Mouse (Mus musculus) CH12.LX (cell line): ENCODE data around the gene BC051665. TPM values are rescaled to one million over a fixed set of nuclear protein-coding genes. Genes with fewer than 3 reads are reported as not detected.

ENCODE experiments used
- DNase-seq: peaks from one replicate; pipeline ENCODE4 v3.0.0-alpha.2; 2013; ENCODE audit errors: extremely low read depth
- H3K27ac ChIP-seq: 2 replicates; pipeline ENCODE4 v1.5.1; 2012; ENCODE audit warnings: low read depth, mild to moderate bottlenecking, control low read depth, moderate library complexity; ENCODE audit not compliant: insufficient read depth
- H3K27me3 ChIP-seq: replicated peaks from 2 replicates; pipeline ENCODE3; 2012; ENCODE audit warnings: inconsistent platforms
- H3K36me3 ChIP-seq, 2 experiments: replicated peaks in 1 of 2; 2 replicates each; pipeline versions ENCODE3 to v1.6.1; 2012; ENCODE audit warnings: inconsistent platforms in 1 of 2, low read length in 1 of 2, mild to moderate bottlenecking in 1 of 2, mixed read lengths in 1 of 2, moderate library complexity in 1 of 2; ENCODE audit not compliant: control insufficient read depth in 1 of 2, insufficient read depth in 1 of 2
- H3K4me1 ChIP-seq, 2 experiments: 2 replicates each; pipeline ENCODE4 v1.6.1; 2012; ENCODE audit warnings: inconsistent platforms in 1 of 2, moderate library complexity in 1 of 2; ENCODE audit not compliant: insufficient read depth in 2 of 2, control insufficient read depth in 1 of 2
- H3K4me2 ChIP-seq: 2 replicates; pipeline ENCODE4 v1.6.1; 2012; ENCODE audit warnings: low read depth, mild to moderate bottlenecking, control low read depth; ENCODE audit not compliant: poor library complexity, insufficient read depth, severe bottlenecking
- H3K4me3 ChIP-seq, 3 experiments: fragments of 150-350 bp in 1 of 3; sonication (generic) in 1 of 3; replicated peaks in 1 of 3; 2 replicates each; pipeline versions ENCODE3 to v1.5.1; 2011 to 2012; ENCODE audit warnings: low read depth in 2 of 3, low read length in 2 of 3, mild to moderate bottlenecking in 2 of 3, moderate library complexity in 2 of 3, control low read depth in 1 of 3, improper control_type of control experiment in 1 of 3, inconsistent platforms in 1 of 3, mixed read lengths in 1 of 3; ENCODE audit not compliant: poor library complexity in 1 of 3
- H3K79me2 ChIP-seq: replicated peaks from 2 replicates; pipeline ENCODE4 v1.6.1; 2012; ENCODE audit warnings: mild to moderate bottlenecking, moderate library complexity; ENCODE audit not compliant: control insufficient read depth, poor library complexity, insufficient read depth, severe bottlenecking; ENCODE audit errors: extremely low read depth
- H3K9ac ChIP-seq: 2 replicates; pipeline ENCODE4 v1.6.1; 2012; ENCODE audit warnings: low read depth, mild to moderate bottlenecking, control low read depth, moderate library complexity; ENCODE audit not compliant: insufficient read depth
- H3K9me3 ChIP-seq: replicated peaks from 2 replicates; pipeline ENCODE3; 2012; ENCODE audit warnings: low read length, inconsistent platforms, mixed read lengths
- CHD2 ChIP-seq: IDR thresholded peaks from 2 replicates; pipeline ENCODE4 v1.6.1; 2011; ENCODE audit warnings: low read length, improper control_type of control experiment
- EP300 ChIP-seq: IDR thresholded peaks from 2 replicates; pipeline ENCODE4 v1.6.1; 2011; ENCODE audit warnings: low read length, improper control_type of control experiment
- GABPA ChIP-seq: IDR thresholded peaks from 2 replicates; pipeline ENCODE4 v1.6.1; 2012; ENCODE audit warnings: low read depth, low read length, improper control_type of control experiment, inconsistent platforms; ENCODE audit not compliant: insufficient replicate concordance
- JUND ChIP-seq: conservative IDR thresholded peaks from 2 replicates; pipeline ENCODE4 v1.6.1; 2011; ENCODE audit warnings: low read depth, low read length, improper control_type of control experiment
- KAT2A ChIP-seq: IDR thresholded peaks from 2 replicates; pipeline ENCODE4 v1.6.1; 2012; ENCODE audit warnings: low read length, improper control_type of control experiment, inconsistent platforms; ENCODE audit not compliant: insufficient replicate concordance
- MAFK ChIP-seq: IDR thresholded peaks from 2 replicates; pipeline ENCODE4 v1.6.1; 2011; ENCODE audit warnings: low read length, improper control_type of control experiment; ENCODE audit not compliant: insufficient replicate concordance
- NRF1 ChIP-seq: IDR thresholded peaks from 2 replicates; pipeline ENCODE4 v1.6.1; 2014; ENCODE audit warnings: low read depth, mild to moderate bottlenecking, inconsistent platforms, low read length, improper control_type of control experiment, moderate library complexity
- TCF12 ChIP-seq: IDR thresholded peaks from 2 replicates; pipeline ENCODE4 v1.6.1; 2014; ENCODE audit warnings: low read depth, mild to moderate bottlenecking, inconsistent platforms, low read length, improper control_type of control experiment
- USF2 ChIP-seq: conservative IDR thresholded peaks from 2 replicates; pipeline ENCODE4 v1.6.1; 2011; ENCODE audit warnings: low read depth, low read length, improper control_type of control experiment
- dilution Hi-C: fragments of 300-500 bp; cut with MboI; formaldehyde crosslinking; loops from 2 replicates; pipeline ENCODE4 v1.14.3; 2020; ENCODE audit warnings: low sequenced_read_pairs; ENCODE audit not compliant: extremely low pct_unique_long_range_greater_than_20kb, extremely low pct_ligation_motif_present
- in situ Hi-C: fragments of 300-500 bp; cut with MboI; formaldehyde crosslinking; loops from 3 replicates; pipeline ENCODE4 v1.14.3; 2019; ENCODE audit warnings: low sequenced_read_pairs, low pct_ligation_motif_present, low pct_unique_long_range_greater_than_20kb, mixed read lengths
- polyA plus RNA-seq: library from polyadenylated mRNA; unstranded; fragments of >175 nt; gene quantifications from 2 replicates; pipeline ENCODE4 v1.2.1, GENCODE M21; 2012; ENCODE audit warnings: low read depth; ENCODE audit not compliant: insufficient read length
- total RNA-seq, 2 experiments: library from RNA; depleted of rRNA; stranded (reverse); fragments of 300-350 nt in 1 of 2; fragments of >200 nt in 1 of 2; gene quantifications; 2 replicates each; pipeline ENCODE4 v1.2.3; 2012 to 2014

Gene BC051665
- total and polyA plus RNA-seq, 3 experiments = not detected

GRCm38 (mm10) chr13:60812768-60813167, 26.6 kb upstream of the BC051665 start:
- no peaks in the 10 kb centered on the region for H3K4me1 ChIP-seq
- dilution Hi-C loops = no loop called here
- DNase-seq = no peak
- no peak overlapping the region for H3K4me2 ChIP-seq
- peaks cover 59% of the 10 kb centered on the region for H3K9me3 ChIP-seq
- no peak overlapping the region for H3K4me3 ChIP-seq
- no peak overlapping the region for H3K9ac ChIP-seq
- TF ChIP-seq CHD2 = no peak
- TF ChIP-seq, all 38 proteins: peak for 0
- in situ Hi-C loops = no loop called here
- no peaks in the 10 kb centered on the region for H3K79me2 ChIP-seq
- no peaks in the 10 kb centered on the region for H3K36me3 ChIP-seq
- no peak overlapping the region for H3K27ac ChIP-seq
- H3K27me3 ChIP-seq = no peaks in the 10 kb centered on the region

DNA sequence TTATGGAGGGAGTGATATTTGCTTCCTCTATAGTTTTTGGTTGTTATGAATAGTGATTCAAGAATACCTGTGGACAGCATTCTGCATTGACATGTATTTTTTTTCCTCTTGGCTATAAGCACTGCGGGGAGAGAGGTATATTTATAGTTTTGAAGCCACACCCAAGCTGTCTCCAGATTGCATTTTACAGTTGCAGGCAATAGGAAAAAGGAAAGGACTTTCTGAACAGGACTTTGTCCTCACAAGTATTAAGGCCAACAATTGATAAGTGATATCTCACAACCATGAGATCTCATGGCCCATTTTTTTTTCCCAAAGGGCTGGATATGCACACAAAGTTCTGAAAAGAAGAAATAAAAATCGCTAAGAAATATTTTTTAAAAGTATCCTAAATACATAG, 23.5 kb upstream of the BC051665 start:
- Histone ChIP-seq H3K4me3 (no peak overlapping the region), H3K79me2 (no peaks in the 10 kb centered on the region), H3K4me1 (no peaks in the 10 kb centered on the region)
- DNase-seq = no peak
- no peak for TF ChIP-seq TCF12
- TF ChIP-seq GABPA = no peak
- TF ChIP-seq NRF1 = no peak
- no peak for TF ChIP-seq JUND
- TF ChIP-seq EP300 = no peak
- TF ChIP-seq, all 38 proteins: peak for 0
- Histone ChIP-seq H3K27me3 (no peaks in the 10 kb centered on the region), H3K36me3 (no peaks in the 10 kb centered on the region), H3K9me3 (peaks cover 61% of the 10 kb centered on the region), H3K9ac (no peak overlapping the region), H3K4me2 (no peak overlapping the region), H3K27ac (no peak overlapping the region)
- in situ Hi-C loops = no loop called here
- dilution Hi-C loops = no loop called here

DNA sequence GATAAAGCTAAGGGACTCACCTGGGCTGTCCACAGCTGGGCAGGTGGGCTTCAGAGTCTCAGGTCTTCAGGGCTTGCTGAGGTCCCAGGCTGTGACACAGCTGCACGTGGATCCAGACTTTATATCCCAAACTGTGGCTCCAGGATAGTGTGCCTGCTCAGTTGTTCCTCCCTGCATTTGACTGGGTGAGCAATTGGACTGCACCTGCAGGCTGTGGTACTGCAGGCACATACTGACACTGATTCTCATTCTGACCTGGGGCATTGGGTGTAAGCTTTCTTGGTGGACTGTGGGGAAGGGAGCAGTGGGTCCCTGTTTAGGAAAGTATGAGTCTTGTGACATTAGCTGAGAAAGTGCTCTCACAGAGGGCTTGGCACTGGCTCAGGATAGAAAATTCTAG, 16.6 kb upstream of the BC051665 start, which contains the start of gene Ctsll3:
Gene Ctsll3 (minus strand): TSS at position 101 of the 400 bp plus-strand sequence.
- Histone ChIP-seq H3K36me3 (no peaks in the 10 kb centered on the region), H3K27ac (no peak within 1 kb of the TSS)
- no peak for TF ChIP-seq USF2
- no peak for TF ChIP-seq MAFK
- TF ChIP-seq KAT2A = no peak
- TF ChIP-seq, all 38 proteins: peak for 0
- in situ Hi-C loops (no loop called here), dilution Hi-C loops (no loop called here)
- no peak within 1 kb of the TSS for H3K4me2 ChIP-seq
- H3K79me2 ChIP-seq = no peaks in the 10 kb centered on the region
- peaks cover 69% of the 10 kb centered on the region for H3K9me3 ChIP-seq
- H3K4me1 ChIP-seq = no peaks in the 10 kb centered on the region
- no peaks in the 10 kb centered on the region for H3K27me3 ChIP-seq
- H3K4me3 ChIP-seq = no peak within 1 kb of the TSS
- no peak for DNase-seq
- no peak within 1 kb of the TSS for H3K9ac ChIP-seq
